Comparison of ENCODE assay signal across 8 mouse cellular contexts in genomic region chr5:108312224-108313064, GRCm38 (mm10). TPM values are rescaled to one million over a fixed set of nuclear protein-coding genes. Genes with fewer than 3 reads are reported as not detected.
A peak's percentile ranks its signal among the peaks of the same experiment; 100 is the strongest.
DNase-seq lines count a peak whose midpoint lies in the region; ATAC-seq lines count a peak whose summit lies in the region.

Pigg (plus strand) TSS chr5:108312609.

- H3K9ac ChIP-seq in forebrain, embryonic 11.5 days (ENCODE audit: low read length): peak within 1 kb of the TSS; percentile 84
- peak within 1 kb of the TSS; percentile 94 for H3K9ac ChIP-seq in heart, embryonic 16.5 days (ENCODE audit: low read length)
- H3K9ac ChIP-seq in liver, embryonic 15.5 days: peak within 1 kb of the TSS; percentile 80
- H3K9ac ChIP-seq in neural tube, embryonic 12.5 days: peak within 1 kb of the TSS; percentile 76

- no peaks in the 10 kb centered on the region for H3K9me3 ChIP-seq in forebrain, embryonic 11.5 days (ENCODE audit: control insufficient read depth, low read length)
- no peaks in the 10 kb centered on the region for H3K9me3 ChIP-seq in heart, embryonic 16.5 days (replicated peaks; ENCODE audit: control insufficient read depth, low read length)
- H3K9me3 ChIP-seq in liver, embryonic 15.5 days (replicated peaks): no peaks in the 10 kb centered on the region
- H3K9me3 ChIP-seq in neural tube, embryonic 12.5 days: no peaks in the 10 kb centered on the region

- H3K27me3 ChIP-seq in forebrain, embryonic 11.5 days (ENCODE audit: control insufficient read depth, insufficient read depth, low read length): no peaks in the 10 kb centered on the region
- H3K27me3 ChIP-seq in heart, embryonic 16.5 days (ENCODE audit: control insufficient read depth, insufficient read depth, low read length): no peaks in the 10 kb centered on the region
- no peaks in the 10 kb centered on the region for H3K27me3 ChIP-seq in liver, embryonic 15.5 days
- no peaks in the 10 kb centered on the region for H3K27me3 ChIP-seq in neural tube, embryonic 12.5 days (replicated peaks)

- under 1% methylated on average over 57 of the region's 57 CpGs for WGBS in forebrain, embryonic 11.5 days
- WGBS in heart, embryonic 16.5 days: 0% methylated on average over 57 of the region's 57 CpGs
- under 1% methylated on average over 57 of the region's 57 CpGs for WGBS in liver, embryonic 15.5 days (ENCODE audit: insufficient replicate concordance)
- WGBS in neural tube, embryonic 12.5 days: under 1% methylated on average over 57 of the region's 57 CpGs

- H3K4me1 ChIP-seq in forebrain, embryonic 11.5 days (replicated peaks; ENCODE audit: control insufficient read depth, insufficient read depth, low read length): peaks cover 3% of the 10 kb centered on the region
- peaks cover 6% of the 10 kb centered on the region for H3K4me1 ChIP-seq in heart, embryonic 16.5 days (ENCODE audit: control insufficient read depth, insufficient read depth, low read length)
- H3K4me1 ChIP-seq in liver, embryonic 15.5 days (replicated peaks): peaks cover 13% of the 10 kb centered on the region
- H3K4me1 ChIP-seq in neural tube, embryonic 12.5 days: peaks cover 6% of the 10 kb centered on the region

- H3K4me3 ChIP-seq in forebrain, embryonic 11.5 days (ENCODE audit: low read depth, low read length): peak within 1 kb of the TSS; percentile 82
- H3K4me3 ChIP-seq in heart, embryonic 16.5 days (ENCODE audit: low read length): peak within 1 kb of the TSS; percentile 70
- peak within 1 kb of the TSS; percentile 85 for H3K4me3 ChIP-seq in liver, embryonic 15.5 days (replicated peaks)
- peak within 1 kb of the TSS; percentile 76 for H3K4me3 ChIP-seq in neural tube, embryonic 12.5 days

- DNase-seq in CD8-positive naive resting alpha-beta T cell, adult 2 months (ENCODE audit: low read depth in 2 of 2, low spot score in 2 of 2): peak; percentile 62 to 69
- peak; percentile 80 for DNase-seq in c-Kit-positive CD71-negative TER-119-negative erythroid progenitor cells, embryonic 14.5 days (ENCODE audit: low read depth)
- peak; percentile 94 for DNase-seq in forebrain, embryonic 11.5 days (ENCODE audit: low spot score)
- peak; percentile 92 to 95 for DNase-seq in kidney, postnatal 36 days
- DNase-seq in telencephalon, adult 2 months (ENCODE audit: low read depth, low spot score): peak; percentile 82

- H3K4me2 ChIP-seq in forebrain, embryonic 11.5 days (ENCODE audit: low read depth, low read length, severe bottlenecking): peak within 1 kb of the TSS; percentile 62
- peak within 1 kb of the TSS; percentile 98 for H3K4me2 ChIP-seq in heart, embryonic 16.5 days (ENCODE audit: low read depth, low read length)
- H3K4me2 ChIP-seq in liver, embryonic 15.5 days: peak within 1 kb of the TSS; percentile 90
- H3K4me2 ChIP-seq in neural tube, embryonic 12.5 days (replicated peaks): peak within 1 kb of the TSS; percentile 80

- peak; percentile 99 for ATAC-seq in forebrain, embryonic 11.5 days (replicated peaks; ENCODE audit: low FRiP score)
- peak; percentile 97 for ATAC-seq in heart, embryonic 16.5 days (replicated peaks; ENCODE audit: extremely low read depth, insufficient read depth, low FRiP score)
- peak; percentile 99 for ATAC-seq in liver, embryonic 15.5 days (ENCODE audit: insufficient read depth)
- ATAC-seq in neural tube, embryonic 12.5 days (ENCODE audit: low FRiP score, low read depth): peak; percentile 99

- no peaks in the 10 kb centered on the region for H3K36me3 ChIP-seq in forebrain, embryonic 11.5 days (ENCODE audit: control insufficient read depth, insufficient read depth, low read length)
- H3K36me3 ChIP-seq in heart, embryonic 16.5 days (ENCODE audit: control insufficient read depth, insufficient read depth): no peaks in the 10 kb centered on the region
- H3K36me3 ChIP-seq in liver, embryonic 15.5 days (replicated peaks): 0 out of 2 replicates have a peak, but pooled peaks cover under 1% of the 10 kb centered on the region
- H3K36me3 ChIP-seq in neural tube, embryonic 12.5 days: no peaks in the 10 kb centered on the region

- H3K27ac ChIP-seq in forebrain, embryonic 11.5 days (ENCODE audit: low read depth, low read length): peak within 1 kb of the TSS; percentile 63
- peak within 1 kb of the TSS; percentile 77 for H3K27ac ChIP-seq in heart, embryonic 16.5 days (ENCODE audit: low read length)
- peak within 1 kb of the TSS; percentile 84 for H3K27ac ChIP-seq in liver, embryonic 15.5 days (replicated peaks)
- peak within 1 kb of the TSS; percentile 42 for H3K27ac ChIP-seq in neural tube, embryonic 12.5 days

RNA-seq across cellular contexts. Expression of gene Pigg, which starts in this region (rescaled TPM):
- polyA plus RNA-seq in forebrain, embryonic 11.5 days (2014; fragmentation: Nextera tagmentation; extraction: Ambion mirVana): 3.7 and 4.3 TPM in 2 replicates
- 5.4 and 6.3 TPM in 2 replicates for polyA plus RNA-seq in heart, embryonic 16.5 days (2015; fragmentation: Nextera tagmentation; extraction: Ambion mirVana)
- polyA plus RNA-seq in liver, embryonic 15.5 days (2015; fragmentation: Nextera tagmentation; extraction: Ambion mirVana): 3.1 TPM in 2 replicates
- 5.8 and 6.1 TPM in 2 replicates for polyA plus RNA-seq in neural tube, embryonic 12.5 days (2016; fragmentation: Nextera tagmentation; extraction: Ambion mirVana)

Comparison
In these comparisons a context has a peak if more than half of its experiments do, and no peak if none do; other contexts are left out.
1. Peak in every context shown above with its lines: DNase-seq, ATAC-seq, H3K4me3 ChIP-seq and H3K27ac ChIP-seq.